19 mouse cellular contexts compared by ENCODE assay signal in the genomic region with DNA sequence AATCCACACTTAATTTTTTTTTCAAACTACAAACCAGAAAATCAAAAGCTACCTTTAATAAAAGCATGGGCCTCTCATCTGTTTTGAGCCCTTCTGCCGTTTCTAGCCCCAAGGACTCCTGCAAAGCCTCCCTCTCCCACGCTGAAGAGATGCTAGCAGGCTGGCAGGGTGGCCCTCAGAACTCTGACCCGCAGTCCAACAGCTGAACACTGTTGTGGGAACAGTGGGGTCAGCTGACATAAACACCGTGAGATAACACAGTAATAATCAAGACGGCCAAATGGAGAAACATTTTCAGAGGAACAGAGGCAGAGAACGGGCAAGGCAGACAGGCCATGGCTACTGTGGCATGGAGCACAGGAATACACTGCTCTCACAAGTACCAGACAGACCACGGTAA.
DNase-seq lines count a peak whose midpoint lies in the region; ATAC-seq and TF ChIP-seq lines count a peak whose summit lies in the region.
"Had no signal": no experiment of that assay in that cellular context is flagged by ENCODE, and none has a peak within 500 bp of the region (broad histone marks: within the 10 kb centered on the region; RNA-seq: fewer than 3 reads in every experiment).

No protein-coding gene starts in this region.

- peak; percentile 27; the same call in 1 of the 2 replicates for ATAC-seq in kidney, postnatal 0 days (replicated peaks; ENCODE audit: low FRiP score, low read depth)
- ATAC-seq in lung, postnatal 0 days: no peak
- ATAC-seq: forebrain, embryonic 16.5 days; inflammation-experienced regulatory T-cells, adult 6 months; midbrain, embryonic 13.5 days had no signal

- no peaks in the 10 kb centered on the region for H3K27me3 ChIP-seq in heart, adult 2 months (ENCODE audit: control insufficient read depth, insufficient read depth, low read length)
- H3K27me3 ChIP-seq in kidney, postnatal 0 days (ENCODE audit: insufficient read depth, low read length): no peaks in the 10 kb centered on the region
- H3K27me3 ChIP-seq in lung, postnatal 0 days (replicated peaks; ENCODE audit: insufficient read depth, low read length): no peaks in the 10 kb centered on the region
- H3K27me3 ChIP-seq: heart, embryonic 15.5 days; limb, embryonic 15.5 days; midbrain, embryonic 13.5 days had no signal

- H3K4me3 ChIP-seq in heart, adult 2 months: no peak overlapping the region
- no peak overlapping the region for H3K4me3 ChIP-seq in kidney, postnatal 0 days (replicated peaks; ENCODE audit: low read depth, low read length)
- H3K4me3 ChIP-seq in lung, postnatal 0 days (ENCODE audit: low read depth, low read length): no peak overlapping the region
- H3K4me3 ChIP-seq: heart, embryonic 15.5 days; limb, embryonic 15.5 days; midbrain, embryonic 13.5 days had no signal

- TF ChIP-seq EP300 in heart, adult 2 months (IDR thresholded peaks at IDR 0.05; ENCODE audit: insufficient read depth, low read depth, low read length): 0 out of 2 replicates have a peak, but pooled peaks have one; percentile 26
- TF ChIP-seq EP300 in lung, postnatal 0 days (IDR thresholded peaks at IDR 0.05): no peak

- no peak for DNase-seq in heart, adult 2 months
- DNase-seq in heart, adult 18-20 months: no peak
- peak; percentile 84 for DNase-seq in ovary, adult 18-20 months (ENCODE audit: low spot score)
- no peak for DNase-seq in ovary, postnatal 10 days (ENCODE audit: low spot score)
- no peak for DNase-seq in kidney, postnatal 0 days (ENCODE audit: low spot score)
- DNase-seq in MN1 (ENCODE audit: low spot score): no peak
- DNase-seq in lung, postnatal 0 days (ENCODE audit: low spot score): no peak
- no peak for DNase-seq in left cerebral cortex, adult 11 months (ENCODE audit: low spot score)
- DNase-seq: adrenal gland, postnatal 25 days; cerebellum, adult 18-20 months; lung, embryonic 14.5 days; right cerebral cortex, postnatal 14 days; thymus, postnatal 25 days had no signal

- no peaks in the 10 kb centered on the region for H3K9me3 ChIP-seq in kidney, postnatal 0 days (replicated peaks; ENCODE audit: low read length)
- H3K9me3 ChIP-seq in lung, postnatal 0 days (ENCODE audit: low read length): no peaks in the 10 kb centered on the region
- H3K9me3 ChIP-seq: heart, embryonic 15.5 days; limb, embryonic 15.5 days; midbrain, embryonic 13.5 days had no signal

- H3K27ac ChIP-seq in heart, adult 2 months: peak overlapping the region; percentile 17; the same call in 1 of the 2 replicates
- peak overlapping the region; percentile 69; the same call in 1 of the 2 replicates for H3K27ac ChIP-seq in kidney, postnatal 0 days
- no peak overlapping the region for H3K27ac ChIP-seq in lung, postnatal 0 days (ENCODE audit: low read length)
- H3K27ac ChIP-seq: heart, embryonic 15.5 days; limb, embryonic 15.5 days; midbrain, embryonic 13.5 days; stomach, postnatal 0 days had no signal

- WGBS in heart, adult 2 months: 56% methylated on average over 7 of the region's 7 CpGs
- 34% methylated on average over 7 of the region's 7 CpGs for WGBS in kidney, postnatal 0 days
- 55% methylated on average over 7 of the region's 7 CpGs for WGBS in lung, postnatal 0 days

- no peak overlapping the region for H3K4me2 ChIP-seq in kidney, postnatal 0 days (ENCODE audit: low read length)
- no peak overlapping the region for H3K4me2 ChIP-seq in lung, postnatal 0 days (replicated peaks; ENCODE audit: low read depth, low read length)
- H3K4me2 ChIP-seq: heart, embryonic 15.5 days; limb, embryonic 15.5 days; lung, embryonic 14.5 days; midbrain, embryonic 13.5 days had no signal

- H3K9ac ChIP-seq in heart, adult 2 months (ENCODE audit: low read depth, low read length): no peak overlapping the region
- no peak overlapping the region for H3K9ac ChIP-seq in kidney, postnatal 0 days (ENCODE audit: low read depth, low read length)
- no peak overlapping the region for H3K9ac ChIP-seq in lung, postnatal 0 days (replicated peaks; ENCODE audit: low read depth)
- H3K9ac ChIP-seq: heart, embryonic 15.5 days; limb, embryonic 15.5 days; lung, embryonic 14.5 days; midbrain, embryonic 13.5 days had no signal

- no peak for TF ChIP-seq POLR2A in heart, adult 2 months (IDR thresholded peaks at IDR 0.05; ENCODE audit: insufficient read depth, low read depth, low read length)

- no peaks in the 10 kb centered on the region for H3K36me3 ChIP-seq in heart, adult 2 months (ENCODE audit: control insufficient read depth, insufficient read depth, low read length)
- H3K36me3 ChIP-seq in kidney, postnatal 0 days (ENCODE audit: insufficient read depth, low read length): peaks cover 22% of the 10 kb centered on the region; the same call in 1 of the 2 replicates
- H3K36me3 ChIP-seq in lung, postnatal 0 days (ENCODE audit: insufficient read depth, low read length): 0 out of 2 replicates have a peak, but pooled peaks cover 8% of the 10 kb centered on the region

- intact Hi-C loops in heart, adult 2 months (cut with DNase I): no loop called here

- no peak for TF ChIP-seq CTCF in heart, adult 2 months (IDR thresholded peaks at IDR 0.05)
- TF ChIP-seq CTCF in kidney, postnatal 0 days (IDR thresholded peaks at IDR 0.05; ENCODE audit: low read depth): no peak
- no peak for TF ChIP-seq CTCF in lung, postnatal 0 days (IDR thresholded peaks at IDR 0.05)

- no peaks in the 10 kb centered on the region for H3K79me2 ChIP-seq in heart, adult 2 months (replicated peaks; ENCODE audit: control insufficient read depth, insufficient read depth, low read length)

- H3K4me1 ChIP-seq in heart, adult 2 months (ENCODE audit: control insufficient read depth, insufficient read depth, low read length): peaks cover 21% of the 10 kb centered on the region
- peaks cover 40% of the 10 kb centered on the region for H3K4me1 ChIP-seq in kidney, postnatal 0 days (replicated peaks; ENCODE audit: insufficient read depth, low read length)
- peaks cover 11% of the 10 kb centered on the region; the same call in 1 of the 2 replicates for H3K4me1 ChIP-seq in lung, postnatal 0 days (ENCODE audit: insufficient read depth, low read depth, low read length)
